Mouse (Mus musculus) liver, postnatal 0 days (tissue): ENCODE data around the gene Izumo1r.

Experiments
- CTCF ChIP-seq: sonication (generic); IDR thresholded peaks from 2 replicates; pipeline ENCODE4 v1.5.1; 2016; ENCODE audit warnings: antibody characterized with exemption, low read depth
- EP300 ChIP-seq: IDR thresholded peaks from 2 replicates; pipeline ENCODE4 v1.6.1; 2016; ENCODE audit warnings: antibody characterized with exemption, low read depth, mild to moderate bottlenecking

- TF ChIP-seq EP300 (no peak), CTCF (no peak)
Measured at GRCm38 (mm10) chr9:14923625-14924024, 19.9 kb upstream of the Izumo1r start.
